Mouse (Mus musculus) 416B (cell line): ENCODE measurements around the gene Daam2.
A peak's percentile ranks its signal among the peaks of the same experiment; 100 is the strongest.
"Not testable (repeated sequence)": the region's sequence is repeated elsewhere in the genome, so short reads cannot be mapped to it uniquely, and the experiment has no call there.

Experiments
- DNase-seq: peaks from one replicate; pipeline ENCODE4 v3.0.0; 2011; ENCODE audit warnings: low read depth

Gene Daam2

GRCm38 (mm10) chr17:49481876-49482275 lies 82.3 kb downstream of the Daam2 start:
- no peak for DNase-seq

- DNase-seq, result no peak
Observed at GRCm38 (mm10) chr17:49477370-49477769, 86.8 kb downstream of the Daam2 start.

GRCm38 (mm10) chr17:49475174-49475573 lies 89.0 kb downstream of the Daam2 start:
- no peak for DNase-seq

- DNase-seq, result no peak
Observed at GRCm38 (mm10) chr17:49474051-49474450, 90.1 kb downstream of the Daam2 start.

GRCm38 (mm10) chr17:49472626-49473025 lies 91.5 kb downstream of the Daam2 start:
- DNase-seq, result no peak

- DNase-seq, result peak; percentile 53
Observed at GRCm38 (mm10) chr17:49468223-49468622, 95.9 kb downstream of the Daam2 start.

- no peak for DNase-seq
Observed at GRCm38 (mm10) chr17:49464884-49465283, 99.3 kb downstream of the Daam2 start.

GRCm38 (mm10) chr17:49458386-49458785 lies 105.8 kb downstream of the Daam2 start:
- no peak for DNase-seq

- DNase-seq, result no peak
Observed at GRCm38 (mm10) chr17:49457833-49458232, 106.3 kb downstream of the Daam2 start.

- no peak for DNase-seq
Observed at GRCm38 (mm10) chr17:49456334-49456733, 107.8 kb downstream of the Daam2 start.

- no peak for DNase-seq
Observed at GRCm38 (mm10) chr17:49450922-49451321, 113.2 kb downstream of the Daam2 start.

GRCm38 (mm10) chr17:49449230-49449608 lies 114.9 kb downstream of the Daam2 start:
- no peak for DNase-seq

GRCm38 (mm10) chr17:49448570-49449229 lies 115.4 kb downstream of the Daam2 start:
- DNase-seq, result no peak

GRCm38 (mm10) chr17:49442841-49443240 lies 121.3 kb downstream of the Daam2 start:
- DNase-seq, result not testable (repeated sequence)

GRCm38 (mm10) chr17:49440331-49441130 lies 123.6 kb downstream of the Daam2 start:
- DNase-seq, result no peak

GRCm38 (mm10) chr17:49439706-49440105 lies 124.4 kb downstream of the Daam2 start:
- DNase-seq, result no peak

GRCm38 (mm10) chr17:49438822-49439574 lies 125.1 kb downstream of the Daam2 start:
- DNase-seq, result no peak

GRCm38 (mm10) chr17:49437306-49437705 lies 126.8 kb downstream of the Daam2 start:
- not testable (repeated sequence) for DNase-seq

- DNase-seq, result peak; percentile 62
Observed at GRCm38 (mm10) chr17:49436631-49437030, 127.5 kb downstream of the Daam2 start.

GRCm38 (mm10) chr17:49435081-49435480 lies 129.1 kb downstream of the Daam2 start:
- DNase-seq, result peak; percentile 86

- DNase-seq, result no peak
Observed at GRCm38 (mm10) chr17:49434236-49434635, 129.9 kb downstream of the Daam2 start.

- DNase-seq, result no peak
Observed at GRCm38 (mm10) chr17:49433071-49433470, 131.1 kb downstream of the Daam2 start.
